Mouse (Mus musculus) kidney, postnatal 4 days (tissue): ENCODE results near the gene Zfp451.
"Not testable (repeated sequence)": the region's sequence is repeated elsewhere in the genome, so short reads cannot be mapped to it uniquely, and the experiment has no call there.

Source experiments
- DNase-seq, 2 experiments: peaks; one replicate each; pipeline ENCODE4 v3.0.0; 2021; ENCODE audit warnings: mixed read lengths in 2 of 2

The Zfp451 gene

DNA sequence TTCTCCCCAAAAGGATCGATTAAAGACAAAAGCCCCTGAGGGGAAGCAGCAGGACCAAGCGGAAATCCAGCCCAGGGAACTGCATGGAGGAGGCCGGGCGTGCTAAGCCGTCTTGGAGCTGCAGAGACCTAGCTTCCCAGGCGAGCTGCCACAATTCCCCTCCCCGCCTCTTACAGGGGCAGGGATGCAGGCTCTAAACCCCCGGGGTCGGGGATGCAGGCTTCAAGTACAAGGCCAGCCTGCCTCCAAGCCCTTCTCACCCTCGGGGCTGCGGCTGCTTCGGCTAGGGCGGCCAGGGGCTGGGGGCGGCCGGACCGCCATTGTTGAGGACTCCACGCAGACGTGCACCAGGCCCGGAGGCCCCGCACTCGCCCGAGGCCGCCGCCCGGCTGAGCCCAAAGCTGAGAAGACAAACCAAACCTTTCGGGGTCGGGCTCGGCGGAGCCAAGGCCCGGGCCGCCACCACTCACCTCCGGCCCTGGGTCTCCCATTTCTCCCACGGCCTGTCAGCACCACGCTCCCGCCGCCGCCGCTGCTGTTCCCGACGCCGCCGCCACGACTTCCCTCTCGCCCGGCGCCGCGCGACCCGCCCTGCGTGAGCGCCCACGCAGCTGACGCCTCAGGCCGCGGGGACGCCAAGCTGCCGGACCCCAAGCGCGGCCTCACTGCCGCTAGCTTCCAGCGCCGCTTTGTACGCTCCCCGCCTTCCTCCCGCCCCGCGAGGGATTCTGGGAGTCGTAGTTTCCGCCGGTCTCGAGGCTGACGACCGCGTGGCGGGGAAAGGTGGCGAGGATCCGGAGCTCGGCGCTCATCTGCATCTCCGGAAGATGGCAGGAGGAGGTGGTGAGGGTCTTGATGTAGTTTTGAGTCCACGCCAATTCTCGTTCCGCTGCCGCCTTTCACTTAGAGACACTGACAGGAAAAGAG is at the start of gene Zfp451:
Gene Zfp451 (minus strand): TSS at position 728 of the 927 bp plus-strand sequence.
- DNase-seq = peak; percentile 94 to 96

DNA sequence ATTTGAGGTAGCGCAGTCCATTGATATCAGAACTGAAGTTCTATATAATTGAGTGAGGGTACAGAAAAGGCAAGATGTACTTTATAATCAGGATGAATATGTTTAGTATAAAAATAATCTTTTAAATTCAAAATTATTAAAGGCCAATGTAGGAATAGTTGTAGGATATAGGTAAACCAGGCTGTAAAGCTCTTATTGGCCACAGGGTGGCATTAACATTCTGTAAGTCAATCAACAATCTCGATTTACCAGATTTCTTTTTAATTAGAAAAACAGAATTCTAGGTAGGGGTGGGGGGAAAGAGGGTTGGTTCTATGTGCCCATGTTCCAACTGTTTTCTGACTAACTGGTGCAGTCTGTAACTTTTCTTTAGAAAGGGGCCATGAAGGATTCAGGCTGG is 32.4 kb upstream of the Zfp451 start:
- DNase-seq = no peak

DNA sequence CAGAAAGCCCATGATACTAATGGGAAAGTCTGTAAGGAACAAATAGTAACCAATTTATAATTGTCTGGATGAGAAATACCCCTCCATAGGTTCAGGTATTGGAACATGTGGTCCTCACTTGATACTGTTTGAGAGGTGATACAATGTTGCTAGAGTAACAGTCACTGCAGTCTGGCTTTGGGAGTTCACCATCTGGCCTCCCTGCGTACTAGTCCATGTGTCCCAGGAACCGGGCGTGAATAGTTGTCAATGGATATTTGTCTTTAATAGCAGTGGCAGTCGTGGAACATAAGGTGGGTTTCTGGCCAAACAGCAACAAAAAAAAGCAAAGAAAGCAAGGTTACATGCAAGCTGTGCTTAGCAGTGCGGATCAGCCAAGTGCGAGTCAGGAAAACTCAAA is 29.4 kb upstream of the Zfp451 start:
- no peak for DNase-seq

DNA sequence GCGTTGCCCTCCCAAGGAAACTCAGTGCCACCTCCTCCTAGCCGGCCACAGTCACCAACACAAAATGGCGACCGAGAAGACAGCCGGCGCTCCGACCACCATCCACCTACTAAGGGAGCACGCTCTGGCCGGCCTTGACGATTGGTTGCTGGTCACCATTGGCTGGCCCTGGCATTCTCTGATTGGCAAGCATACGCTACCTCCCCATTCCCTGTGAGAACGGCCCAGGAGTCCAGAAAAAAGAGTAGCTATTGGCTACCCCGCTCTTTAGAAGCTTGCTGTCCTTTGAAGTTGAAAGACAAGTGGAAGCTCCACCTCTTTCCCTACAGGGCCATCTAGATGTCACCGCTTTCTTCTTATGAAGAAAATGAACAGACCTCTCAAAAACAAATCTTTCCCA is 24.6 kb upstream of the Zfp451 start:
- not testable (repeated sequence) for DNase-seq

DNA sequence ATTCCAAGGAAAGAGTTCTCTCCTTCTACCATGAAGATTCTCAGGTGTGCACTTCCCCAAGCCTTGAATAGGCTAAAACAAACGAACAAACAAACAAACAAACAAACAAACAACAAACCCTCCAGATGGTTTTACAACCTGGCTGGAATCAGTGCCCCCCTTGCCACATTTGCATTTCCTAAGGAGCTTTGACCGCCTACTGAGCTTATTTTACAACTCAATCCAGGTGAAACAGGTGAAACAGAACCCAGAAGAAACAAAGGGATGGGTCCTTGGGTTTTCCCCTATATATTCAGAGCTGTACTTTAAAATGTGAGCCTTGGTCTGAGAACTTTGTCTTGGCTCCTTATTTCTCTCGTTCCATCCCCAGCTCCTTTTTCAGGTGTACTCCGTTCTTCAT is 16.2 kb upstream of the Zfp451 start:
- no peak for DNase-seq

DNA sequence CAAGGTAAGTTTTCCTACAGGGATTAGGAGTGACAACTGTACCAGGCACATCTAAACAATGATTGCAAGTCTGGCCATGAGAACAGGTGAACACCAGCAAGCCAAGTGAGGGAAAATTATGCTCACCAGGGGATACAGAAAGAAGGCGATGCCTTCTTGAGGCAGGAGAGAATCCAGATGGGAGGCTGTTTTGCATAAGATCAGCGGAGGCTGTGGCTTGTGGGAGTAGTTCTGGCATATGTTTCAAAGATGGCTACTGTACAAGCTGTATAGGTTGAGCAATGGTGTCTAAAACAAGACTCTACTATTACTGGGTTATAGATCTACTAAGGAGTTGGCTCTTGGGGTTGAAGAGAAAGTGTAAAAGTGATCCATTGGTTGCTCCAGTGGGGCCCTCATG is 3.5 kb upstream of the Zfp451 start:
- DNase-seq = no peak

DNA sequence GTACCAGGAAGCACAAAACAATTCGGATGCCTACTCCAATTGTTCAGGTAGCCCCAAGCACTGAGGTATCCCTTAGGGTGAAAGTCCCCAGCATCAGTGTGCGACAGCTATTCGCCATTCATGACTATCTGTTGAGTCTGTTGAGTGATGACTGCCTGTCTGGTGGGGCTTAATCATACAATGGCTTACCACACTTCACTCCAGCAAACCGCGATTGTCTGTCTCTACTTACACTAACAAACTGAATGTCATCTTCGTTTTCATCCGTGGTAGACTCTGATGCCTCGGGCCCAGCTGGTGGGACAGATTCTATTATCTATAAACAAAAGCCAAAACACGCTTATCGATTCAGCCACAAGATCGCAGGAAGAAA is 914 bp downstream of the Zfp451 start:
- DNase-seq = no peak

DNA sequence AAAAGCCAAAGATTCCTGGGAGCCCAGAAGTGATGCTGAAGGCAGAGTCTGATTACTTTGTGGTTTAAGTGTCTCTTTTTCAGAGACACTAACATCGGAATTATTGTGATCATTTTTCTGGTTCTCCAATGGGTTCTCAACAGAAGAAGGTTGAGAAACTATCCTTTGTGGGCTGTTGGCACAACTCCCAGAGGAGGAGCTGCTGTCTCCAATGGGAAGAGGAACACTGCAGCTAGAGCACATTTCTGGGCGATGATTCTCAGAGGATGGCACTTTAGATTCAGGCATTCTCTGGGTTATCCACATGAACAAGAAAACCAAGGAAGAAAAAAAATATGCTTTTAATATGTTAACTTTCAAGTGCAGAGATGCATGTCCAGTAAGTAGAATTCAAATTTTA is 11.1 kb downstream of the Zfp451 start:
- DNase-seq = no peak

DNA sequence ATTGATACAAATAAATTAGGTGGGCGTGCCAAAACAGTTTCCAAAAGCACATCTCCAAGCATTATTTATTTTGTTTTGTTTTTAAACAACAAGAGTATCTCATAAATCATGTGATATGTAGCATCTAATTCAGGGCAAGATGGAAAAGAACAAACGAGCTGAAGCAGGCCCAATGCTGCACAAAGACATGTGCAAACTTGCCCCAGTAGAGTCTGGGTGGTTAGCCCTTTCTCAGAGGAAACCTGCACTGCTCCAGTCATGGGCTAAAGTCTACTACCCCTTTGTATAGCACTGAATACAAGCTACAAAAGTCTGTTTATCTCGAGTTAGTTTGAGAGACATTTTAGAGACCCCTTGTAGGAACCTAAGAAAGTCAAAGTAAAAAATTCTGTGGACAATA is 14.8 kb downstream of the Zfp451 start:
- DNase-seq = no peak

DNA sequence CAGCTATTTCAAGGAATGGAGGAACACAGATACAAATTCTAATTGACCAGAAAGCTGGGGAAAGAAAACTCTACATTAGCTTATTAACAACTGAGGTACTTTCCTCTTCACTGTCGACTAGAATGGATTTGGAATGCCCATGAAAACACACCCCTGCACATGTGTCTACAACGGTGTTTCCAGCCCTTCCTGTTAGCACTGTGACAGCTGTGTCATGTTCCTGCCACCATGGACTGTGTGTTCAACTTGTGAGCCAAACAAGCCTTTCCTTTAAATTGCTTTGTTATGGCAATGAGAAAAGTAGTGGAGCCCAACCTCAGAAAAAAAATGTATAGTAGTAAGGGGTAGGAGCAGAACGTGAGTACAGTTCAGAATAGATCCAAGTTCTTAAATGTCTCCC is 25.9 kb downstream of the Zfp451 start:
- no peak for DNase-seq

DNA sequence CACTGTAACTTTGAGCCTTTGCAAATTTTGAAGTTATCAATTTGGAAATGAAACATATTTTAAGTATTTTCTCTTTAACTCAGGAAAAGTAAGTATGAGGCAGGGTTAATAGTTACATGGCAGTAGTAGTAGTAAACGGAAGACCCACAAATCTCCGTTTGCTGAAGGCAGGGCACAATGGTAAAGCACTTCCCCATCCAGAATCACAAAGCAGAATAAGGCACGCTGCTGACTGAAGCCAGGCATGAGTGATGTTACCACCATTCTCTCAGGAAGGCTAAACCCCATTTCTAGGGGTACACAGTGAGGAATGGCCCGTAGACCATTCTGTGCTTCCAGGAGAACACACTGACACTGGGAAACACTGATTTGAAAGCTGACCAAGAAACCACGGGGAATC is 26.3 kb downstream of the Zfp451 start:
- no peak for DNase-seq

DNA sequence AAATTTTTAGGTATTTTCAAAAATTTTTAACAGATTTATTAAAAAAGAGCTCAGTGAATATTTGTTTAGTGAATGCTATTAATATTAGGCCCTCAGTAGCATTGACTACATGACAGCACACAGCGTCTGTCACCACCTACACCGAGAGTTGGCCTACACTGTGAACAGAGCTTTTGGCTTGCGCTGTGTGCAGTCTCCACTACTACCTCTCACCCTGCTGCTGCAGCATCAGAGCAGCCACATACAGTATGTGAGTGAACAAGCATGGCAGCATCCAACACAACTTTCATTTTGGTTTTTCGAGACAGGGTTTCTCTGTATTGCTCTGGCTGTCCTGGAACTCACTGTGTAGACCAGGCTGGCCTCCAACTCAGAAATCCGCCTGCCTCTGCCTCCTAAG is 29.8 kb downstream of the Zfp451 start:
- DNase-seq = no peak

DNA sequence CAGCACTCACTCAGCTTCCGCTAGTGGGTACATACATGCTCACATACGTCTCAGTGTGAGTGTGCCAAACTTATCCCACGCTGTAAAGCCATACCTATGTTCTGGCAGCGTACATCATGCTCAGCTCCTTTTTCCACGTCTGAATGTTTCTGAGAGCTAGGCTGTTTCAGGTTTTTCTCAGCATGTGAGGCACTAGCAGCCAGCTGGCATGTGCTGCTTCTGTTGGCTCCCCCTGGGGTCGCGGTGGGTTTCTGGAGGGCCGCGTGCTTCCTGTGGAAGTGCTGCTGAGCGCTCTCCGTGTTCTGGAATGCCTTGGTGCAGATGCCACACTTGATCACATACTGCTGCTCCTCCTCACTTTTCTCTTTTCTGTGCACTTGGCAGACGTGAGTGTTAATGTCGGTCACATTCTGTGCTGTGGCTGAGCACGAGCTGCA is 38.2 kb downstream of the Zfp451 start:
- no peak for DNase-seq

DNA sequence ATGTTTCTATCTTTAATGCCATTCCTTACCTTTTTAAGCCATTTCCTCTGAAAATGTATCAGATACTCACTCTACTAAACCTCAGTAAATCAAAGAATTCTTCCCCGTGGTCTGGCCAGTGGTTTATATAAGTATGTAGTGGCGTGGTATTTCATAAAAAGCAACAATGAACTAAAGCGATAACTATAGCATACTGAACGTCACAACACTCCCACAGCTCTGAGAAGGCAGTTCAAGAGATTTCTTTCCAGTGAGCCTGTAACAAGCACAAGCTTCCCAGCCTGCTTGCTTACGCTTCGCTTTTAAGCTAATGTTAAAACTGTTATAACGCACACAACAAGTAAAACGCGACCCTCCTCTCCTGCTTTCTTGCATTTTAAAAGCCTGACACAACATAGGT is 42.3 kb downstream of the Zfp451 start:
- no peak for DNase-seq

DNA sequence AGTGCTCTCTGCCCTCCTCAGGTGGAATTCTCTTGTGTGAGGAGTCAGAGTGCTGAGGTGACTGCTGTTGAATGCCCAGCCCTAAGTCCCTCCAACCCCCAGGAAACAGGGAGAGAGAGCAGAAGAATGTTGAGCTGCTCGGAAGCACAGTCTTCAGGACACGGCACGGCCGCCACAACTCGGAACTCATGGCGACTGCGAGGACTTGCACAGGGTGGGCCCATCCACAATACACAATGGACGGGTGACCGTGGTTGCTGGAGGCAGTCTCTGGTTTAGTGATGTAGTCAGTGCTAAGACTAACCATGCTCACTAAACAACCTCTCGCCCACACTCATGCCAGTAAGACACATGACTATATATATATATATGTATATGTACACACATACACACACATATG is 42.8 kb downstream of the Zfp451 start:
- no peak for DNase-seq

DNA sequence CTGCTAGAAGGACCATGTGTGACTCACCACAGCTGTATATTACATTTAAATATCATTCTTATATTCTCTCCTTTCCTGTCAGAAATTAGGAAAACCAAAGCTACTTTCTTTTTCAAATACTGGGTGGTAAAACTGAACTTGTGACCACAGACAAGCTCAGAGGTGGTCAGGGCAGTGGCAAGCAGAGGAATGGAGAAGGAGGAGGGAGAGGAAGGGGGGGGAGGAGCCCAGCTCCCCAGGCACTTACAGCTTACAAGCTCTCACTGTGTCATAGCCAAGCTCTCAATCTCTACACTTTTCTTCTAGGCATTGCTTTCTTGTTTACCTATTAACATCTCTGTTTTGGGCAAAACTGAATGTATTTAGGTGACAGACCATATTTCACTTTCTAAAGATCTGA is 45.6 kb downstream of the Zfp451 start:
- no peak for DNase-seq

DNA sequence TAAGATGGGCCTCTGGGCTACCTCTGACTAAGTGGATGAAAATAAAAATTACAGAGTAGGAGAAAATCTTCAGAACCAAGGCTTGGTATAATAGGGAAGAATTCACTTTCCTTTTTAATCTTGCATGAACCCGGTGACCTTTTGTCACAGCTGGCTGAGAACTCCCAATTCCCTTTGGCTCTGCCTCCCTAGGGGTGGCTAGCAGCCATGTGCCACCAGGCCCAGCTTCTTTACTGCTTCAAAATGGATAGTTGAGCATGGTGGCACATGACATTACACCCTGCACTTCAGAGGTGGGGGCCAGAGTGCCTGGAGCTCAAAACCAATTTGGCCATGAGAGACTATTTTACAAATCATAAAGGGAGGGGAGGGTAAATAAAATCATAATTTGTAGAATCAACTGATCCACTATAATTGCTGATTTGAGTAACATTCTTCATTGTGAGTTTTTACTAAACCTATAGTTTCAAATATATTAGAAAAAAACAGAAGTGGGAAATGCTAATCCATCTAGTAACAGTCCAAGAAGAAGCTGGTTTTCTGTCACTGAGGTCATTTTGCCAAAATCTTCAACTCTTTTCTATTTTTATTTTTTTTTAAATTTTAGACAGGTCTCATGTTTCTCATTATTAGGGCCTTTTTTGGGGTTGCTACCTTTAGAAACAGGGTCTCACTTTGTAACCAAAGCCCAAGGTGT is 46.2 kb downstream of the Zfp451 start:
- DNase-seq = no peak

DNA sequence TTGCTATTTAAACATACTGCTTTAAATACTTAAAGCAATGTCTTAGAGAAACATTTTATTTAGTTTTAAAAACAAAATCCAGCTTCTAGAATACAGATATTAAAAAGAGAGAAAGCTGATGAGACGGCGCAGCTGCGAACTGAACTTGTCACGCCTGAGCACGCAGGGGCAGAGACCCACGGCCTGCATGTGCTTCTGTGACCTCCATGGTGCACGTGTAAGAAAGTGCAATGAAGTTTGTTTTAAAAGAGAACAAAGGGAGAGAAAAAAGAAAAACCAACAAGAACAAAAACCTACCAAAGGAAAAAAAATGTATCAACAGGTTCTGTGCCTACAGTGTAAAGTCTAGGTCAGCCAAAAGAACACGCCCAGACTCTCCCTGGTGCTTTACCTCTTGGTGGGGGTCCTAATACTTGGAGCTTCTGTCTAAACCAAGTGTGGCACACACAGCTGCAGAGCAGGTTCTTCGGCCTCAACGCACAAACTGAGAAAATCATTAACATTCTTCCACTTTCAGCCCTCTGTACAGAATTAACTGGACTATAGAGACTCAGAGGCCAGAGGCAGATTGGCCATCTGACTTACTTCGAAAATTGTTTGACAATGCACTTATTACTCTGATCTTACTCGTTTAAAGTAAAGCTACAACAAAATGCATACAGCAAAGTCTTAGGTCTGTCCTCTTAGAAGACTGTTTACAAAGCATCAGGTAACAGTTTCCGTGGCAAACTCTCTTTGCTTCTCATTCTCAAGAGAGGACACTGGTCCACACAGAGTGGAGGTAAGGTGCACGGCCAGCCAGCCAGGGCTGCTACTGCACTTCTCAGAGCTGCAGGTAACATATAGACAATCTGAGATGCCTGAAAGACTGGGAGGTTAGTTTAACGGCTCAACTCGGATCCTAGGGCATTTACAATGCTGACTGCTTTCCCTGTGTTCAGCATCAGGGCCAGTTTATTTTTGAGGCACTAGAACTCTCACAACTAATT is 47.6 kb downstream of the Zfp451 start:
- no peak for DNase-seq

DNA sequence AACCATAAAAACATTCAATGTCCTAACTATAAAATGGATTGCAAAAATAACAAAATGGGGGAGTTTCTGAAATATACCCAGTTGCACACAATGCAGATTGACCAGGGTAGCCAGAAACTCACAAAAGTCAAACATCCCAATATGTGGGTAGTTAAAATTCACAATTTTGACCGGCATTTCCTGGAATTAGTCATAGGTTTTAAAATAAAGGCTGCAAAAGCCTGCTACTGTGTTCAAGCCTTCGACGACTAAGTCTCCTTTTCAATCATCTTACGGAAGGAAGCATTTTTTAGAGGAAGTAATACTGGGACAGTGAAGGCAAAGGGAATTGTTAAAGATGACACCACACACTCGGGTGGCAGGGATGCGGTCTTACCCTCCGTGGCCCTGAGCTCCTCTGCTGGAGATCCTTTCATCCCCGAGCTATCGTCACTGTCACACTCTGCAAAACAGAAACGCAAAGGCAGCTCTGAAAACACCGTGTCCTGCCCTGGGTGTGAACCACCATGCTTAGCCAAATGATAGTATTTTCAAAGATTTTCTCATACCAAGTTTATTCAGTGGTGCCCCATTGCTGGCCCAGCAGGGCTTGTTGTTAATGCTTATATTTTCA is 48.8 kb downstream of the Zfp451 start:
- no peak for DNase-seq

DNA sequence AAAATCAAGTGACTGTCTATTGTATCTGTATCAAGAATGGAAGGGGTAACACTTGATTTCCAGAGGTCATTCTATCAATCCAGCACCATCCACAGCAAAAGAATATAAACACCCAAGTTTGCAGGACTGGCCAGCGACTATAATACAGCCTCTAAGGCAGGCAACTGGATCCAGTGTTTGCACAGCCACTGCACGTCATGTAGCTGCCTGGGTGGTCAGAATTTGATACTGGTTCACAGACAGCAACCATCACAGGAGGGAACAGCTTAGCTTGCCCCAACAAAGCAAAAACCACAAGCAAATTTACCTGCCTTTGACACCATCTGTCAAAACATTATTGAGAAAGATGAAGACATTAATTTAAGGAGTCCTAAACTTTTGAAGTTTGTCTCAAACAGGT is 50.6 kb downstream of the Zfp451 start:
- no peak for DNase-seq

DNA sequence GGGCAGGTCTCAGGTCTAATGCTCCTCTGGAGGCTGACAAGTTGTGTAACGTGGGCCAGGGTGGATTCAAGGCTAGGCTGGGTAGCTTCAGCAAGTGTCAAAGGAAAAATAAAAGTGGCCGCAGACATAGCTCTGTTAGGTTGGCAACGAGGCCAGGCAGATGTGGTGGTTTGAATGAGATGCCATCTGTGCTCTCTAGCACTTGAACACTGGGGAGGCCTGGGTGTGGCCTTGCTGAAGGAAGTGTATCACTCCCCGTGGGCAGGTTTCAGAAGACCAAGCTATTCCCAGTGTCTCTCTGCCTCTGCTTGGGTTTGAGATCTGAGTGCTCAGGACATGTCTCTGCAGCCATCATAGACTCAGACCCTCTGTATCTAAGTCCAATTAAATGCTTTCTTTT is 55.9 kb downstream of the Zfp451 start:
- no peak for DNase-seq

DNA sequence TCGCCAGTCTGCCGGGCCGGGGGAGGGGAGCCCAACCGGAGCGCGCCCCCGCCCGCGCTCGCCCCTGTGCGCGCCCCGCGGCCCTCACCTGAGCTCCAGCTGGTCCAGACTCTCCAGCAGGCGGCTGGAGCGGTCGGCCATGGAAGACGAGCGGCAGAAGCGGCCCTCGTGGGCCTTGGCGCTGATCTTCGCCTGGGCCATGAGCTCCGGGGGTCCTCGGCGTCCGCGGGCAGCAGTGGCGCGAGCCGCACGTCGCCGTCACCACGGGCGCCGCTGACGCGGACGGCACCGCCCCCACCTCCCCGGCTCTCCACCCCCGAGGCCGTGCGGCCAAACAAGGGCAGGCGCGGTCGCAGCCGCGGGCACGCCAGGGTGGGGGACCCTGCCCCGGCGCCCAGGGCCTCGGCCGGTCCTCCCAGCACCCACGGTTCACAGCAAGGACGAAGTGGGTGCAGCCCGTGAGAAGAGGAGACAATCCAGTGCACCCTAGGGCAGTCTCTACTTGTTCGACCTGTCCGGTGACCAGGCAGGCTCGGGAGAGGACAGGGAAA is 56.8 kb downstream of the Zfp451 start, which contains the start of gene Bag2:
Gene Bag2 (minus strand): TSS at position 305 of the 551 bp plus-strand sequence.
- peak; percentile 74 to 85 for DNase-seq
